Mouse (Mus musculus) mesoderm, embryonic 11.5 days (tissue): Measurements from ENCODE around the gene Eng.
A peak's percentile ranks its signal among the peaks of the same experiment; 100 is the strongest.

Experiments
- DNase-seq: peaks from one replicate; pipeline ENCODE4 v3.0.0-alpha.2; 2012; ENCODE audit warnings: low read depth, low spot score

Eng gene

DNA sequence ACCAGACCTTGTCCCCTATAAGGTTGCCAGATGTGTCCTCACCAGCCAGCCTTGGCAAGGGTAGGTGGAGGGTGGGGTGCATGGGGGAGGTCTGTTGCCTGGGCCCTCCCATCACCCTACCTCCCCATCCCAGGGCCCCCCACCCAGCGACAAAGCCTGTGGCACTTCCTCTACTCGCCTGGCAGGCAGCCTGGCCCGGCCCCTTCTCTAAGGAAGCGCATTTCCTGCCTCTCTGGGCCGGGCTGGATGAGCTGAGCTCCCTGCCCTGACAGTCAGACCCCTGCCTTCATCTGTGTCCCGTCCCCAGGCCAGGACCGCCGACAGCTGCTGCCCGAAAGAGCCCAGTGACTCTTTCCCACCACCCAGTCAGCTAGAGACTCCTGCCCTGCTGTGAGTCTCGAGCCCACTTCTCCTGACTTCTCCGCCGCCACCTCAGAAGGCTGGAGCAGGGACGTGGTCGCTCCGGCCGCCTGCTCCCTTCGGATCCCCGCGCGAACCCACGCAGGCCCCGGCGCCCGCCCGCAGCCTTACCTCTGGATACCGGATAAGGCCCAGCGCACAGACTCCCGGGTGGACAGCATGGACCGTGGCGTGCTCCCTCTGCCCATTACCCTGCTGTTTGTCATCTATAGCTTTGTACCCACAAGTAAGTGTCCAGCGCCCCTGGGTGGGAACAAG, at the start of gene Eng:
Eng (plus strand) TSS at position 217 of the 678 bp plus-strand sequence.
- DNase-seq = no peak

DNA sequence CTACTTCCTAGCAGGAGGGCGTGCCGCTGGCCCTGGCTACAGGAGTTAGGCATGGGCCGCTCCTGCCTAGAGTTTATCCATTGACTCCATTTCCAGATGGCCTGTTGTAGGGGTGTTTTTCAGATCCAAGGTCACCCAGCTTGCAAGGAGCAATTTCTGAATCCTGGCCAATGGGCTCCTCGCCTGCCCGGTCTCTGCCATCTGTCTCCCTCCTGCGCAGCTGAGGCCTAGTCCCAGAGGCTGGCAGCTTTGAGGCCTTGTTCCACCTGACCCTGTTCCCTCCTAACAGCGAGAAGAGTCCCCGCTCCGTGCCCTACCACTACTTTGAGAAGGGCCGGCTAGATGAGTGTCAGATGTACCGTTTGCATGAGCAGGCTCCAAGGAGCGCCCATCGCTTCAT, 49.7 kb upstream of the Eng start:
- DNase-seq = no peak

DNA sequence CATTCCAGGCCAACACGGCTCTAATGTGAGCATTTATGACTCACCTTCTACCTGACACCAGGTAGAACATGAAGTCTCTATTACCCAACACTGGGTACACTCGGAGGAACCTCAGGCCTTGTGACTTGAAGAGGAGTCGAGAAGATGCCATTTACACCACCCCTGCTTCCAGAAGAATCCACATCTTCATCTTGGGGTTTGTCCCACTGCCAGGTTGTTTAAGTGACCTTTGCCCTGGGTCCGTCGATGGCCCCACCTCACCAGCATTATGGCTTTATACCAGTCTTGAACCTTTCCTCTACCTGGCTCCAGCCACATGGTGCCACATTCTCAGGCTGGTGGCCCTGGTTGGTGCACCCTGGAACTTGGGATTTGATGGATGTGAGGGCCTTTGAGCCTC, 49.1 kb upstream of the Eng start:
- DNase-seq = no peak

DNA sequence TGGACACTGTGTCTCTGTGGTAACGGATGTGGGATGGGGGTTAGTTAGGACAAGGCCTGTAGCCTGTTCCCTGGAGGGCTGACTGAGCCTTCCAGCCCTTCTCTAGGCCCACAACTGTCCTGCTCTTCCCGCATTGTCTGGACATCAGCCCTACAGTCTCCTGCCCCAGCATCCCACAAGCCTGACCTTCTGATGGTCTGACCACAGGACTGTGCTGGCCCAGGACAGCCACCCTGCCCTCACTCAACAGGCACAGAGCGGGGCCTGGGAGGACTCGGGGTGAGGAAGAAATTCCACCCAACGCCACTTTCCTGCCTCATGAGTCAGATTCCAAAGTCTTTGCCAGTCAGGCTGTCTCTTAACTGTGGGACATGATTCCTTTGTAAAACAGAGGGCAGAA, 48.7 kb upstream of the Eng start:
- no peak for DNase-seq

DNA sequence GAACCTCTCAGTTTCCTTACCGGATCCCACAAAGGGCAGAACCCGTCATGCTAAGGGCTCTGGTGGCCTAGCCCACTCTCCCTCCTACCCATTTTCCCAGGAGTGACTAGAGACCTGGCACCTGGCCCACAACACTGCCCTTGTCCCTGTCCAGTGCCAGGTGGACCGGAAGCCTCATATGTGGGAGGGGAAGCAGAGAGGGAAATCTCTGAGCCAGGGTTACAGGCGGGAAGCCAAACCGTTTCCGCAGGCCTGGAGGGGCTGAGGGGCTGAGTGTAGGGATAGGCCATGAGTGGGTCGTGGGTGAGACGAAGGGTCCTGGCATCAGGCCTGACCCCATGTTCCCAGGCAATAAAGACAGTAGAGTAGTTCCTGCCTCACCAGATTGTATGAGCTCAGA, 47.9 kb upstream of the Eng start:
- no peak for DNase-seq

DNA sequence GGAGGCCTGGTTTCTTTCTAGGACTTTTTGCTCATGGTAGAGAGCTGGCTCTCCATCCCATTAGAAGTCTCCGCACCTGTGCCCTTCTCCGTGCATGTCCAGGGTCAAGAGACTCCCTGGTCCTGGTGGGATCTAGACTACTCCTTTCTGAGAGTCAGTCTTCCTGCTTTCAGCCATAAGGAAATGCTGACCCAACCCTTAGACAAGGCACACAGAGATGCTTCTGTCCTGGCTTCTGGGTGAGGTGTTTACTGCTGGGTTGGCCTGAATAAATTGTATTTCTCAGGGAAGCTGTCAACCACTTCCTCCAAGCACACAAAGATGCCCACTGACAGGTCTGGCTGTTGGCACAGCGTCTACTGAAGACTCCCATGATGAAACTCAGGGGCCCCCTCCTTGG, 47.0 kb upstream of the Eng start, which contains the start of gene St6galnac6:
St6galnac6 (plus strand) TSS at position 301 of the 400 bp plus-strand sequence.
- DNase-seq = no peak

DNA sequence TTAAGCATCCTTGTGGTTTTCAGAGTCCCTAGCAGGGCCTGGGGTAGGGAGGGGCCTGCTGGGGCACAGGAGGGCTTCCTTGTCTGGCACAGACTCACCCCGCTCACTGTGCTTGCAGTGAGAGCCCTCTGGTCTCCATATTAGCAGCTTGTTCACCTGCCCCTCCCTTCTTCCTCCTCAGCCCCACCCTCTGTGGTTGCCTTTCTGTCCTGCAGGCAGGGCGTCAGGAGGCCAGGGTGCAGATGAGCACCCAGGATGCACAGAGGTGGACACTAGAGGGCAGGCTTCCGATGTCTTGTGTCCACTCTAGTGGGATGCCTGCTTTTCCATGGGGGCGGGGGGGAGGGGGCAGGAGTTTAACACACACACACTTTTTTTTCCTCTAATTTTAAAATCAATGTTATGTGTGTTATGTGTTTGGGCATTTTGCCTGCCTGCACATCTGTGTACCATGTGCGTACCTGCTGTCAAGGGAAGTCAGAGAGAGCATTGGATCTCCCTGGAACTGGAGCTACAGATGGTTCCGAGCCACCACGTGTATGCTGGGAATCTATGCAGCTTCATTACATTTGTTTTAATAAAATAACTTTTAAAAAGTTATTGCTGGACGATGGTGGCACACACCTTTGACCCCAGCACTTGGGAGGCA, 44.9 kb upstream of the Eng start:
- DNase-seq = no peak

DNA sequence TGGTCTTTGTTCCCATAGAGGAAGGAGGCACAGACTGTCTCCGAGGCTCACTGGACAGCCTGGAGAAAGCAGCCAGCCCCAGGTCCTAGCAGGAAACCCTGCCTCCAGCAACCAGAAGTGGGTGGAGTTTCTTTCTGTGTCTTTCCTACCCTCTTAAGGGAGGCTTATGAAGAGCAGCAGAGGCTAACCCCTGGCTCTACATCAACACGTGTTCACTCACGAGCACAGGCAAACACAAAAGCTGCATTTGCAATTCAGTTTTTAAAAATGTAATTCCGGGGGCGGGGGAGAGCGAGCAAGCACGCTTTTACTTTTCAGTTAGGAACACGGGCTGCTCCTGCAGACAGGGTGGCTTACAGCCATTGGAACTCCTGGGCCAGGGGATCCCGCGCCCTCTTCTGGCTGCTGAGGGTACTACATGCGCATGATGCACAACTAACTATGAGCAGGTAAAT, 43.8 kb upstream of the Eng start:
- DNase-seq = peak; percentile 84

DNA sequence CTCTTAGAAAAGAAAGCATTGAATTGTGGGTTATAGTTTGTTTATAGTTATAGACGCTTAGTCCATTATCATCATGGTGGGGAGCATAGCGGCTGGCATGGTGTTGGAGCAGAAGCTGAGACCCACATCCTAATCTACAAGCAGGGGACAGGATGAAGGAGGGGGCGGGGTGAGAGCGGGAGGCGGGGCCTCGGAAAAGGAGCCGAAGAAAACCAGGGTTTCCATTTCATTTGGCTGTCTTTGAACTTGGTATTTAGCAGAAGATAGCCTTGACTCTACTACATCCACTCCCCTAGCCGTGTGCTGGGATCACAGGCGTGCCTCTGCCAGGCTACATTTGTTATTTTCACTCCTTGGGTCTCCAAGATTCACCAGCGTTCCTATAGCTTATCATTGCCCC, 41.8 kb upstream of the Eng start:
- DNase-seq = no peak

DNA sequence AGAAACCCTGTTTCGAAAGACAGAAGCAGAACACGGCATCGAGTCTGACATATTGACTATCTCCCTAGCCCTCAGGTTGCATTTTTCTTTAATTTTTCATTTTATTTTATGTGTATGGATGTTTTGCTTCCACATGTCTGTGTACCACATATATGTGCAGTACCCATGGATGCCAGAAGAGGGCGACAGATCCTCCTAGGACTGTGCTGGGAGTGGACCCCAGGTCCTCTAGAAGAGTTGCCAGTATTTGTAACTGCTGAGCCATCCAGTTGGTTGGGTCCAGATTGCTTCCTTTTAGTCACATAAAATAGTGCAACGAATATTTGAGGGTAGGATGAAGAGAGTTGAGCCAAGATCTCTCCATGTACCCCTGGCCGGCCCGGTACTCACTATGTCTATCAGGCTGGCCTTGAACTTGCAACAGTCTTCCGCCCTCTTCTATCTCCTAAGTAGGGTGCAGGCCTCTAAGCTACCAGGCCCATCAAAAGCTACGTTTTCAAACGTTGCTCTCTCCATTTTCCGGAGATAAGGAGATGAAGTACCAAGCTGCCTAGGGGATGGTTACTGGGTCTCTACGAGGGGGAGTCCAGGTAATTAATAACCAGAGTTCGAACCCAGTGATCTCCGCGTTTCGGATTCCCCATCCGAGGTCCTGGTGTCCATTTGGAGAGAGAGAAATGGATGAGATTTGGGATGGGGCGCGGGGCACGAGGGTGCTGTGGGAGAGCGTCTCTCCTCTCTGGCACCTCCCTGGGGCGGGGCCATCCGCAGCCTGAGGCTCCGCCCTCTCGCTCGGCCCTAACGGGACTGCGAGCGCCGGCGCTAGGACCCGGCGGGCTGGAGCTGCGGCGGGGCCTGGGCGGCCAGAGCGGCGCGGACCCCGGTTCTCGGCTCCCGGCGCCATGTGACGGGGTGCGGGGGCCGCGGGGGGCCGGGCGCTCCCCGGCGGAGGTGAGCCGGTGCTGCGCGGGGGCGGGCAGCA, 39.9 kb upstream of the Eng start:
- peak; percentile 85 for DNase-seq

DNA sequence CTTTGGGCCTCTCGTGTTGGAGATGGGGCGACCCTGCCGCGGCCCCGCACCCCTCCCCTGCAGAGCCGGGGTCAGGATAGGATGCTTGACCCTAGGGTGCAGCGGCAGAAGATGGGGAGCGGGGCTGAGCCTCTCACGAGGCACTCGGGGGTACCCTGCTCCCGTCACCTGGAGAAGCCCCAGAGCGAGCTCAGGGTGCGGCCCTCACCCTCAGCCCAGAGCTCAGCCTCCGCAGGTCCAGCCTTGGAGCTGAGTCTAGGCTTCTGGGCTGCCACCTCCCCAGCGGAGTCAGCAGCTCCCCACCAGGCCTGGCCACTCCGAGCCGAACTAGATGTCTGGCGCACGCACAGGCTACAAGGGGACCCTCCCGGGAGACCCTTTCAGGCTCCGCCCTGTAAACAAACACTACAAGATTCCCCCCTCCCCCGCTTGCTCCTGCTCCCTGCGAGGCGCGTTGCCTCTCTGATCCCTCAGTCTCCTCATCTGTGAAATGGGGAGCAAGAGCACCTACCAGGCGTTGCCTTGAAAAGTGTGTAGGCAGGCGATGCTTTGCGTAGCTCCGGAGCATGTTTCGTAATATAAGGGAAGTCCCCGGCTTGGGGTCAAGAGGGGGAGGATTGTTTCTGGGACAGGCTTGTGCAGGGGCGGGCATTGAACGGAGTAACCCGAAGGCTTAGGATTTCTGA, 39.0 kb upstream of the Eng start:
- peak; percentile 63 for DNase-seq

DNA sequence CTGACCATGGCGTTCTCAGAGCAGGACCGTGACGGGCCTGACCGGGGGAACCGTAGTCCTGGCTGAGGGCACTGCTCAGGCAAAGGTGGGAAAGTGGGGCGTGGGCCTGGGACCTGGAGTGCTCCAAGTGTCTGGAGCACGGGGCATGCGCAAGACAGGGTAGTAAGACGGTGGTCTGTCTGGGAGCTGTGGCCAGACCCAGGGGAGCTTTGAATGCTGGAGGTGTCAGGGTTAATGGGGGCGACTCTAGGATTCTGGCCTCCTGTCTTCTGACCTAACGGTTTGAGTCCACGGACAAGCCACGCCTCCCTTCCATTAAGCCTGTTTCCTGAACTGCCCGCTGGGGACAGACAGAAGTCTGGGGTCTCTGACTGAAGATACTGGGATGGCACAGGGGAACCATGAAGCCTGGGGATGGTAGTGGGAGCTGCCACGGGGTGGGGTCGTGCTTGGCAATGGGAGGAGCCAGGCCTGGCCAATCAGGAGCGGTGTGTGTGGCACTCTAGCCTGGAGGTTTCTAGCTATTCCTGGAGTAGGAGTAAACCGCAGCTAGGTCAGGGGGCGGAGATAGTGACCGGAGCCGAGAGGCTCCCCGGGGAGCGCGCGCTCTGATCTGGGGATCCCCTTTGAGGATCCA, 38.1 kb upstream of the Eng start:
- DNase-seq = peak; percentile 83

DNA sequence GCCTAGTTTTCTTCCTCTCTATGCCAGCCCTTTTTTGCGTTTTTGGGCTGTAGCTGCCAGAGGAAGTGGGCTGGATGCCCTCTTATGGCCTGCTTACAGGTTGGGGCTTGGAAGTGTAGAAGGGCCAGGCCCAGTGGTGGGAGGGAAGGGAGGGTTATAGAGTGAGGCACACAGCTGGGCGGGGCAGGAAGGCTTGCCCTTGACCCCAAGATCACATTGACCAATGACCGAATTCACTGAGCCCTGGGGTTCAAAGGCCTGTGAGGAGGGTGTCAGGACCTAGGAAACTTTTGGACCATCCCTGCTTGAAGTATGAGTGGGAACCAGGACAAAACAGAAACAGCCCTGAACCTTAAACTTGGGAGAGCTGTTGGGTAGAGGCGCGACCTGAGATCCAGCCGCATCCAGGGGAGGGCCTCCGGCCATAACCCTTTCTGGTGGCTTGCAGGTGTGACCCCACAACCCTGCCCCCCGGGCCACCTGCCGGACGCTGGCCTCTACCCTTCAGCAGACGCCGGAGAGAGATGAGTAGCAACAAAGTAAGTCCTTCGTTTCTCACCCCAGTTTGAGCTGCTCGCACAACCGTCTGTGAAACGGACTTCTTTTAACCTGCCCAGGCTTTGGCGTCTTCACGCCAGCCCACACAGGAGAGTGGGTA, 37.5 kb upstream of the Eng start:
- no peak for DNase-seq

DNA sequence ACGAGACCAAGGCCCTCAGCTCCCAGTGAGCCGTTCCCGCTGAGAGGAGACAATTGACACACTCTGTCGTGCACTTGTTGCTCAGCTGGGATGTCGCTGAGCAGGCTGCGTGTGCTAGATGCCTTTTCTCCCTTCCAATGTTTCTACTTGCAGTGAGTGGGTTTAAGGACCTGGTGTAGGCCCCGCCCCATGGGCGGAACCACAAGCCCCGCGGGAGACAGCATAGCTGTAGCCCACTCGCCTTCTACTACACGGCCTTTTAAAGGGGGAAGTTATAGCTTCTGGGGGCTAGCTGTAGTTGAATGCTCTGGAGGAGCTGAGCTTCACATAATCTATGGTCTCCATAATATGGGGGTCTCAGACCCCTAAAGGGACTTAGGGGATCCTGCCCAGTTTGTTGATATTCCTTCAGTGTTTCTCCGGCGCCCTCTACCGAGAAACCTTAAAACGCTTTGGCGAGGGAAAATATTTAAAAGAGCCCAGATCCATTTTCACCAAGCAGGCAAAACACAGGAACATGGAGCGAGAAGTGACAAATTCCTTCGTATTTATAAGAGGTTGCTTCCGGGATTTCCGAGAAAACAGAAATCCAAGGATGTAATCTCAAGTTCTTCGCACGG, 35.7 kb upstream of the Eng start:
- no peak for DNase-seq

DNA sequence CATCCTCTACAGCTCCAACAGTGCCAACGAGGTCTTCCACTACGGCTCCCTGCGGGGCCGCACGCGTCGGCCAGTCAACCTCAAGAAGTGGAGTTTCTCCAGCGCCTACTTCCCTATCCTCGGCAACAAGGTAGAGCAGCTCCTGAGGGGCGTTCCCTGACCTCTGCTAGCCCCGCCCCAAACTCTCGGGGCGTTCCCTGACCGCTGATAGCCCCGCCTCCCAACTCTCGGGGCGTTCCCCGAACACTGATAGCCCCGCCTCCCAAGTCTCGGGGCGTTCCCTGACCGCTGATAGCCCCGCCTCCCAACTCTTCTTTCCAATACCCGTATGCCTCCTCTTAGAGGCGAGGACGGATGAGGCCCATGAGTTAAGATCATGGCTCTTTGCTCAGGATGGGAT, 34.1 kb upstream of the Eng start:
- no peak for DNase-seq

DNA sequence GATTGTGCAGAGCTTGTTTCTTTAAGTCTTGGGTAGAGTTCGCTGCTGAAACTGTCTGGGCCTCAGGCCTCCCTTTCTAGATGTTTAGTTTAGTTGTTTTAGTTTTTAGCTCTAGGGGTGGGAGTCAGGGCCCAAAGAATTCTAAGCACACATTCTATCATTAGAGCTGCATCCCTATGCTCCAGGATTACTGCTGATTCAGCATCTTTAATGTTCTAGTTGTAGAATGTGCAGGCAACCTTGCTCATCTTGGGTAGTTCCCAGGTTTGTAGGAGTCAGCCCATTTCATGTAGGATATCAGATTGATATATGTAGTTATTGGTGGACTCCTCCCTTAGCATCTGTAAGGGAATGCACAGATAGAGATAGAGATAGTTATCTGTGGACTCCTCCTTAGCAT, 29.3 kb upstream of the Eng start:
- DNase-seq = no peak

DNA sequence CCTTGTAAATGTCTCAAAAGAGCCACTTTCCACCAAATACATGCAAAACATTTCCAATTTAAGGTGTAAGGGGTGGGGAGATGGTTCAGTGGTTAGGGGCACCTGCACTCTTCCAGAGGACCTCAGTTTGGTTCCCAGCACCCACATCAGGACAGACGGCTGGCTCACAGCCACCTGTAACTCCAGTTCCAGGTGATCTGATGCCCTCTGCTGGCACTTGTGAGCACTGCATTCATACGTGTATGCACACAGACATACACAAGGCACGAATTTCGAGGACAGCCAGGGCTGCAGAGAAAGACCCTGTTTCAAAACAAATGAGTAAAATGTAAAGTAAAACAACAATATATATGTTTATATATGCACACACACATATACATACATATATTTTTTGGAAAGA, 28.8 kb upstream of the Eng start:
- no peak for DNase-seq

DNA sequence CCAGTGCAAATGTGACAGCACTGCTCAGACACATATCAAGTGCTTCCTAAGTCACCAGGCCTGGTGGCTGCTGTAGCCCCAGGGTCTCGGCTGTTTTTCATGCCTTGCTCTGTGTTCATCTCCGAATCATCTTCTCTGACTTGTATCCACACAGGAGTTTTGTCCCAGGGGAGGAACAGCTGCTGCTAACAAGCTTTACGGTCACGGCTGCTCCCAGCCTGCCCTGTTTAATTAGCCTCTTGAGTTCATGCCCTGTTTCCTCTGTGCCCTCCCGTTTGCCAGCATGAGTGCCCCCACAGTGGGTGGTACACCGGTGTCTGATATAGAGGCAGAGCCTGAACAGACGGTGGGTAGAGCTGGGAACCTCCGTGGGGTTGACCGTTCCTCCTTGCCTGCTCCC, 28.3 kb upstream of the Eng start:
- DNase-seq = no peak

DNA sequence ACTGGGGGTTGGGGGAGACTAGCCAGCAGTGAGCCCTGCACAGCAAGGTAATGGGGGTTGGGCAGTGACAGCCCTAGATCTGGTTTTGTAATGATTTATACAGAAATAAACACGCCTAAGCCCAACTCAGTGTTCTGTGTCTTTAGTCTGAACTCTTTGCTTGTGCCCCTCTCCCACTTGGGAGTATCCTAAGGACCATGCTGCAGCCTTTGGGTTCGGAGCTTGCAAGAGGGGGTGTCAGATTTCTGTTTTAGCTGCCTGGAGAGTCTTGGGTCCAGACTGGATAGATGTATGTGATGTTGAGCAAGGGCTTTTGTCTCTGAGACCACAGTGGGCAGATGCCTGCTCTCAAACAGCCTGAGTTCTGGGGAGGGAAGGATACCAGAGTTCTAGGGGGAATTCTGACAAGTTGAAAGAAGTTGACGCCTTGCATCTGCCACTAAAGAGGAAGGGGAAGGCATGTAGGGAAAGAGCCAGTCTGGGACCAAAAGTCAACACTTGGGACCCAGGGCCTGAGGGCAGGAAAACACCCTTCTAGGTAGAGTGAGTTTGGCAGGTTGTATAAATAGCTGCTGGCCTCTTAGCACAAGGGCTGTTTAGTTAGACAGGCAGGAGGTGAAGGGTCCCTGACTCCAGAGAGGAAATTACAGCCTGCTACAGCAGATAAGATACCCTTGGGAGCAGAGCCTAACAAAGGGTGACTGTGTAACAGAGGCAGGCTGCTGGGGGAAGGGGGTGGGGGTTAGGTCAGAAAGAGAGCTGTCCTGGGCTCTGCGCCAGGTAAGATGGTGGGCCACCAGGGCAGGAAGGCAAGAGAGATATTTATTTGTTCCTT, 25.5 kb upstream of the Eng start:
- DNase-seq = peak; percentile 77
